Mouse (Mus musculus): ENCODE results near the gene Lsm3.

Lsm3 gene

GRCm38 (mm10) chr6:91514135-91514534 is 1.6 kb upstream of the Lsm3 start:
- DNase-seq: no peak

GRCm38 (mm10) chr6:91514737-91515362 is 878 bp upstream of the Lsm3 start:
- no peak for DNase-seq

GRCm38 (mm10) chr6:91518454-91519020 is 2.8 kb downstream of the Lsm3 start:
- no peak for DNase-seq

- no peak for DNase-seq
Observed at GRCm38 (mm10) chr6:91522816-91523215, 7.1 kb downstream of the Lsm3 start.

GRCm38 (mm10) chr6:91525544-91525943 is 9.8 kb downstream of the Lsm3 start:
- DNase-seq: no peak

- DNase-seq: no peak
Observed at GRCm38 (mm10) chr6:91527227-91527860, 11.6 kb downstream of the Lsm3 start.

- no peak for DNase-seq
Observed at GRCm38 (mm10) chr6:91528265-91528664, 12.5 kb downstream of the Lsm3 start.

GRCm38 (mm10) chr6:91530673-91531072 is 14.9 kb downstream of the Lsm3 start:
- no peak for DNase-seq

- DNase-seq: no peak
Observed at GRCm38 (mm10) chr6:91531276-91531675, 15.5 kb downstream of the Lsm3 start.

GRCm38 (mm10) chr6:91532661-91533060 is 16.9 kb downstream of the Lsm3 start:
- no peak for DNase-seq

- no peak for DNase-seq
Observed at GRCm38 (mm10) chr6:91533359-91533758, 17.6 kb downstream of the Lsm3 start.

- no peak for DNase-seq
Observed at GRCm38 (mm10) chr6:91533771-91534170, 18.0 kb downstream of the Lsm3 start.

GRCm38 (mm10) chr6:91534268-91534667 is 18.5 kb downstream of the Lsm3 start:
- DNase-seq: no peak

GRCm38 (mm10) chr6:91535231-91535630 is 19.5 kb downstream of the Lsm3 start:
- no peak for DNase-seq

- DNase-seq: no peak
Observed at GRCm38 (mm10) chr6:91536047-91536765, 20.5 kb downstream of the Lsm3 start.

GRCm38 (mm10) chr6:91541276-91541675 is 25.5 kb downstream of the Lsm3 start:
- DNase-seq: no peak

GRCm38 (mm10) chr6:91543056-91543455 is 27.3 kb downstream of the Lsm3 start:
- DNase-seq: no peak

- no peak for DNase-seq
Observed at GRCm38 (mm10) chr6:91546241-91546884, 30.6 kb downstream of the Lsm3 start.

GRCm38 (mm10) chr6:91547313-91547712 is 31.6 kb downstream of the Lsm3 start:
- no peak for DNase-seq

- DNase-seq: no peak
Observed at GRCm38 (mm10) chr6:91549621-91550020, 33.9 kb downstream of the Lsm3 start.

- no peak for DNase-seq
Observed at GRCm38 (mm10) chr6:91551671-91552070, 35.9 kb downstream of the Lsm3 start.

GRCm38 (mm10) chr6:91552693-91553092 is 37.0 kb downstream of the Lsm3 start:
- DNase-seq: no peak

GRCm38 (mm10) chr6:91558565-91558964 is 42.8 kb downstream of the Lsm3 start:
- no peak for DNase-seq
